Mouse (Mus musculus): ENCODE data around the gene Abtb2. TPM values are rescaled to one million over a fixed set of nuclear protein-coding genes. Genes with fewer than 3 reads are reported as not detected.
A peak's percentile ranks its signal among the peaks of the same experiment; 100 is the strongest.

Abtb2 gene
- polyA plus RNA-seq, 1 experiment from 2014 or later, result 15.9 TPM

DNA sequence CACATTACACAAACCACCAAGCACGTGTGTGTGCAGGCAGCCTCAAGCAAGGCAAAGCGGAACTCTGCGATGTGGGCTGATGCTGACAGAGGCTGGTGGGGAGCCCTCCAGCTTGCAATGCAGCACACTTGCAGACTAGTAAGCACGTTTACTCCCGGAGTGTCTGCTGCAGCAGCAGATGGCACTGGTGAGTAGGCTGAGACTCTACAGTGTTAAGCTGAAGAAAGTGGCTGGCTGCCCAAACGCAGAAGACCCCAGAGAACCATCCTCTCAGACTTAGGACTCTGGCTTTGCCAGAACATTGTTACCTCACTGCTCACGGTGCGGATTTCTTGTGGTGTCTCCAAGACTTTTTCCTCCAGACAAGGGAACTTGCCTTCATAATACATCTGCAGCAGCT is 164.9 kb downstream of the Abtb2 start:
- ATAC-seq (replicated peaks; ENCODE audit: low FRiP score) (no peak), DNase-seq (ENCODE audit: low spot score) (no peak)
- 89% methylated on average over 8 of the region's 8 CpGs for WGBS
- Histone ChIP-seq H3K9ac (ENCODE audit: low read length) (no peak overlapping the region), H3K9me3 (ENCODE audit: control insufficient read depth, low read length) (no peaks in the 10 kb centered on the region), H3K36me3 (ENCODE audit: control insufficient read depth, insufficient read depth, low read length) (peaks cover 6% of the 10 kb centered on the region), H3K27me3 (ENCODE audit: control insufficient read depth, insufficient read depth, low read length) (no peaks in the 10 kb centered on the region), H3K27ac (ENCODE audit: low read depth, low read length) (no peak overlapping the region), H3K4me2 (ENCODE audit: low read depth, low read length, severe bottlenecking) (no peak overlapping the region), H3K4me1 (replicated peaks; ENCODE audit: control insufficient read depth, insufficient read depth, low read length) (no peaks in the 10 kb centered on the region), H3K4me3 (ENCODE audit: low read depth, low read length) (no peak overlapping the region)

DNA sequence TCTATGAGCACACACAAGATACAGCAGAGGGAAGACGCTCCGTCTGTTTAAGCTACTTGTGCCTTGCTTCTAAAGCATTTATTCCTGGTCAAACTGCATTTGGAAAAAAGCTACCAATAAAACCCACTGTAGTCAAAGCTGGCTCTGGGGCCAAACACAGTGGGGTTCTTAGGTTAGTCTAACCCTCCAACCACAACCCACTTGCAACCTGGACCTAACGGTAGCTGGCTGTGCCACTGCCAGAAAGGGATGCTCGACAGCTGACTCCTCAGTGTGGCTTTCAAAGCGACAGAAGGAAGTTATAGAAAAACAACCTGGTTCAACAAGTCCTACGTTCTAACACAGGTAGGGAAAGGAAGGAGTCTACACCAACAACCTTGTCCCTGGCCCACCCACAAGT is 165.3 kb downstream of the Abtb2 start:
- H3K4me3 ChIP-seq (ENCODE audit: low read depth, low read length), result no peak overlapping the region
- no peaks in the 10 kb centered on the region for H3K9me3 ChIP-seq (ENCODE audit: control insufficient read depth, low read length)
- no peaks in the 10 kb centered on the region for H3K4me1 ChIP-seq (replicated peaks; ENCODE audit: control insufficient read depth, insufficient read depth, low read length)
- ATAC-seq (replicated peaks; ENCODE audit: low FRiP score), result no peak
- no peak overlapping the region for H3K9ac ChIP-seq (ENCODE audit: low read length)
- DNase-seq (ENCODE audit: low spot score), result no peak
- H3K27ac ChIP-seq (ENCODE audit: low read depth, low read length), result no peak overlapping the region
- no peak overlapping the region for H3K4me2 ChIP-seq (ENCODE audit: low read depth, low read length, severe bottlenecking)
- WGBS, result 96% methylated on average over 6 of the region's 6 CpGs
- no peaks in the 10 kb centered on the region for H3K27me3 ChIP-seq (ENCODE audit: control insufficient read depth, insufficient read depth, low read length)
- H3K36me3 ChIP-seq (ENCODE audit: control insufficient read depth, insufficient read depth, low read length), result peaks cover 6% of the 10 kb centered on the region

GRCm38 (mm10) chr2:103742821-103743220 is 176.7 kb downstream of the Abtb2 start:
- Histone ChIP-seq H3K4me1 (replicated peaks; ENCODE audit: control insufficient read depth, insufficient read depth, low read length) (no peaks in the 10 kb centered on the region), H3K9me3 (ENCODE audit: control insufficient read depth, low read length) (no peaks in the 10 kb centered on the region), H3K4me2 (ENCODE audit: low read depth, low read length, severe bottlenecking) (no peak overlapping the region), H3K9ac (ENCODE audit: low read length) (no peak overlapping the region), H3K27me3 (ENCODE audit: control insufficient read depth, insufficient read depth, low read length) (no peaks in the 10 kb centered on the region), H3K36me3 (ENCODE audit: control insufficient read depth, insufficient read depth, low read length) (peaks cover 3% of the 10 kb centered on the region; the same call in 1 of the 2 replicates), H3K27ac (ENCODE audit: low read depth, low read length) (no peak overlapping the region), H3K4me3 (ENCODE audit: low read depth, low read length) (no peak overlapping the region)
- DNase-seq (ENCODE audit: low spot score), result no peak
- 96% methylated on average over 6 of the region's 6 CpGs for WGBS
- no peak for ATAC-seq (replicated peaks; ENCODE audit: low FRiP score)

- H3K4me1 ChIP-seq (replicated peaks; ENCODE audit: control insufficient read depth, insufficient read depth, low read length), result no peaks in the 10 kb centered on the region
- H3K4me3 ChIP-seq (ENCODE audit: low read depth, low read length), result no peak overlapping the region
- no peaks in the 10 kb centered on the region for H3K9me3 ChIP-seq (ENCODE audit: control insufficient read depth, low read length)
- no peak overlapping the region for H3K9ac ChIP-seq (ENCODE audit: low read length)
- H3K27me3 ChIP-seq (ENCODE audit: control insufficient read depth, insufficient read depth, low read length), result no peaks in the 10 kb centered on the region
- DNase-seq (ENCODE audit: low spot score) (no peak), ATAC-seq (replicated peaks; ENCODE audit: low FRiP score) (no peak)
- H3K4me2 ChIP-seq (ENCODE audit: low read depth, low read length, severe bottlenecking), result no peak overlapping the region
- H3K36me3 ChIP-seq (ENCODE audit: control insufficient read depth, insufficient read depth, low read length), result peaks cover 6% of the 10 kb centered on the region; the same call in 1 of the 2 replicates
- H3K27ac ChIP-seq (ENCODE audit: low read depth, low read length), result no peak overlapping the region
- WGBS, result 98% methylated on average over 2 of the region's 2 CpGs
These were observed 177.4 kb downstream of the Abtb2 start for GRCm38 (mm10) chr2:103743536-103743935.

DNA sequence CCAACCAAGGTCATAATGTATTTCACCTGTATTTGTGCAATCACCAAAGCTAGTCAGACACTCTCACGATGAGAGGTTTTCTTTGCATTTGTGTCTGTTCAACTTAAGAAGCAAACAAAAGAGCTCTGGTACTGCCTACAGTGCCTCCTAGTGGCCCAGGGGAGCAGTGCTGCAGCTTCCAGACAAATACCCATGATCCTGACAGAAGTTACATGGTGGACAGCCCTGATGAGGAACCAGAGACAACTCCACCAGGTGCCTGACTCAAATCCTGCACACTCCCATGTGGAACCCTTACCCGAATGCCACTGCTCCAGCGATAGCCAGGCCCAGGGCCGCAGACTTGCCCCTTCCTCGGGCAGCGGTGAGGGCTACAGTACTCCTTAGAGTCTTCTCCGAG is 177.9 kb downstream of the Abtb2 start:
- Histone ChIP-seq H3K27me3 (ENCODE audit: control insufficient read depth, insufficient read depth, low read length) (no peaks in the 10 kb centered on the region), H3K4me3 (ENCODE audit: low read depth, low read length) (no peak overlapping the region), H3K27ac (ENCODE audit: low read depth, low read length) (no peak overlapping the region), H3K9ac (ENCODE audit: low read length) (no peak overlapping the region), H3K4me1 (replicated peaks; ENCODE audit: control insufficient read depth, insufficient read depth, low read length) (no peaks in the 10 kb centered on the region), H3K9me3 (ENCODE audit: control insufficient read depth, low read length) (no peaks in the 10 kb centered on the region), H3K4me2 (ENCODE audit: low read depth, low read length, severe bottlenecking) (no peak overlapping the region), H3K36me3 (ENCODE audit: control insufficient read depth, insufficient read depth, low read length) (peaks cover 6% of the 10 kb centered on the region; the same call in 1 of the 2 replicates)
- WGBS, result 76% methylated on average over 7 of the region's 7 CpGs
- ATAC-seq (replicated peaks; ENCODE audit: low FRiP score), result no peak
- peak; percentile 85 for DNase-seq (ENCODE audit: low spot score)

DNA sequence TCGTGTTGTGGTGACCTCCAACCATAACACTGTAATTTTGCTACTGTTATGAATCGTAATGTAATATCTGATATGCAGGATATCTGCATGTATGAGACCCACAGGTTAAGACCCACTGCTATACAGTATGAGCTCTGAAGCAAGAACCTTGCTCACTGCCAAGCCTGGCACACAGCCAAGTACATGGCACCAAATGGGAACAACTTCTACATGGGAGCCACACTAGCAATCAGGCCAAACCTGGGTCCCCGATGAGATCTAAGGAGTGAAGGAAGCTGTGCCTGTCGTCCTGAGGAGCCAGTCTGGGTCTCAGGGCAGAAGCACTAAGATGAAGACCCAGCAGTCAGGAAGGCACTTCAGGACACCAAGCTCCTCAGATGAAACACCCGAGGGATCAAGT is 179.4 kb downstream of the Abtb2 start:
- Histone ChIP-seq H3K9ac (ENCODE audit: low read length) (no peak overlapping the region), H3K27ac (ENCODE audit: low read depth, low read length) (no peak overlapping the region), H3K27me3 (ENCODE audit: control insufficient read depth, insufficient read depth, low read length) (no peaks in the 10 kb centered on the region), H3K9me3 (ENCODE audit: control insufficient read depth, low read length) (no peaks in the 10 kb centered on the region), H3K4me3 (ENCODE audit: low read depth, low read length) (no peak overlapping the region), H3K36me3 (ENCODE audit: control insufficient read depth, insufficient read depth, low read length) (peaks cover 6% of the 10 kb centered on the region; the same call in 1 of the 2 replicates), H3K4me2 (ENCODE audit: low read depth, low read length, severe bottlenecking) (no peak overlapping the region), H3K4me1 (replicated peaks; ENCODE audit: control insufficient read depth, insufficient read depth, low read length) (no peaks in the 10 kb centered on the region)
- WGBS, result 92% methylated on average over 5 of the region's 5 CpGs
- ATAC-seq (replicated peaks; ENCODE audit: low FRiP score), result no peak
- DNase-seq (ENCODE audit: low spot score), result no peak

GRCm38 (mm10) chr2:103746096-103746495 is 180.0 kb downstream of the Abtb2 start:
- Histone ChIP-seq H3K27ac (ENCODE audit: low read depth, low read length) (no peak overlapping the region), H3K4me3 (ENCODE audit: low read depth, low read length) (no peak overlapping the region), H3K4me2 (ENCODE audit: low read depth, low read length, severe bottlenecking) (no peak overlapping the region), H3K27me3 (ENCODE audit: control insufficient read depth, insufficient read depth, low read length) (no peaks in the 10 kb centered on the region), H3K36me3 (ENCODE audit: control insufficient read depth, insufficient read depth, low read length) (peaks cover 6% of the 10 kb centered on the region; the same call in 1 of the 2 replicates), H3K9ac (ENCODE audit: low read length) (no peak overlapping the region), H3K4me1 (replicated peaks; ENCODE audit: control insufficient read depth, insufficient read depth, low read length) (no peaks in the 10 kb centered on the region), H3K9me3 (ENCODE audit: control insufficient read depth, low read length) (no peaks in the 10 kb centered on the region)
- 92% methylated on average over 2 of the region's 2 CpGs for WGBS
- no peak for ATAC-seq (replicated peaks; ENCODE audit: low FRiP score)
- DNase-seq (ENCODE audit: low spot score), result peak; percentile 27

DNA sequence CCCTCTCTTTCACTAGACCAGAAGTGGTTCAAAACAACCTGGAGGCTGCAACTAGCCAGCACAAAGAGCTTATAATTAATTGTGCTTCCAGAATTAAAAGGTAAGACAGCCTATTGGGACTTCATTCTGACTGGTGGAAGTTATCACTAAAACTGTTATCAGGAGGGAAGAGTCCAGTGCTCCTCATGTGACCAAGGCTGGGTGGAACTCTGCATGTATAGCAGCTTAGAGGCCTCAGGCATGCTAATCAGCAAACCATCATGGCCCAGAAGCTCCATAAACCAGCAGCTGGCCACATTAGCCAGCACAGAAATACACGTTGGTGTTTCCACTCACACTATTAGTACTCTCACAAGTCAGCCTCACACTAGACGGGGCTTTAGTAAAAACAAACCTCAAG is 180.7 kb downstream of the Abtb2 start:
- no peak for DNase-seq (ENCODE audit: low spot score)
- Histone ChIP-seq H3K9me3 (ENCODE audit: control insufficient read depth, low read length) (no peaks in the 10 kb centered on the region), H3K4me3 (ENCODE audit: low read depth, low read length) (no peak overlapping the region), H3K4me1 (replicated peaks; ENCODE audit: control insufficient read depth, insufficient read depth, low read length) (no peaks in the 10 kb centered on the region), H3K9ac (ENCODE audit: low read length) (no peak overlapping the region), H3K27me3 (ENCODE audit: control insufficient read depth, insufficient read depth, low read length) (no peaks in the 10 kb centered on the region), H3K27ac (ENCODE audit: low read depth, low read length) (no peak overlapping the region), H3K36me3 (ENCODE audit: control insufficient read depth, insufficient read depth, low read length) (peaks cover 6% of the 10 kb centered on the region; the same call in 1 of the 2 replicates), H3K4me2 (ENCODE audit: low read depth, low read length, severe bottlenecking) (no peak overlapping the region)
- ATAC-seq (replicated peaks; ENCODE audit: low FRiP score), result no peak
- 89% methylated on average over 2 of the region's 2 CpGs for WGBS

GRCm38 (mm10) chr2:103747891-103748290 is 181.8 kb downstream of the Abtb2 start:
- no peak overlapping the region for H3K9ac ChIP-seq (ENCODE audit: low read length)
- H3K9me3 ChIP-seq (ENCODE audit: control insufficient read depth, low read length), result no peaks in the 10 kb centered on the region
- no peak overlapping the region for H3K4me3 ChIP-seq (ENCODE audit: low read depth, low read length)
- no peak overlapping the region for H3K27ac ChIP-seq (ENCODE audit: low read depth, low read length)
- DNase-seq (ENCODE audit: low spot score) (peak; percentile 50), ATAC-seq (replicated peaks; ENCODE audit: low FRiP score) (no peak)
- H3K36me3 ChIP-seq (ENCODE audit: control insufficient read depth, insufficient read depth, low read length), result peaks cover 8% of the 10 kb centered on the region; the same call in 1 of the 2 replicates
- 93% methylated on average over 9 of the region's 9 CpGs for WGBS
- no peaks in the 10 kb centered on the region for H3K27me3 ChIP-seq (ENCODE audit: control insufficient read depth, insufficient read depth, low read length)
- no peak overlapping the region for H3K4me2 ChIP-seq (ENCODE audit: low read depth, low read length, severe bottlenecking)
- H3K4me1 ChIP-seq (replicated peaks; ENCODE audit: control insufficient read depth, insufficient read depth, low read length), result no peaks in the 10 kb centered on the region

Measured in forebrain, embryonic 11.5 days (tissue).